Comparison of ENCODE assay signal across 18 mouse cellular contexts in genomic region chr19:34222805-34223204, GRCm38 (mm10). TPM values are rescaled to one million over a fixed set of nuclear protein-coding genes. Genes with fewer than 3 reads are reported as not detected.
"Had no signal": no experiment of that assay in that cellular context is flagged by ENCODE, and none has a peak within 500 bp of the region (broad histone marks: within the 10 kb centered on the region; RNA-seq: fewer than 3 reads in every experiment).

No protein-coding gene starts in this region.

- H3K9me3 ChIP-seq: neural tube, embryonic 12.5 days; neural tube, embryonic 13.5 days; neural tube, embryonic 15.5 days; stomach, embryonic 15.5 days had no signal

- H3K36me3 ChIP-seq: neural tube, embryonic 12.5 days; neural tube, embryonic 13.5 days; stomach, embryonic 15.5 days had no signal

- H3K4me2 ChIP-seq: neural tube, embryonic 12.5 days; neural tube, embryonic 13.5 days; neural tube, embryonic 15.5 days; stomach, embryonic 15.5 days had no signal

- H3K27me3 ChIP-seq: neural tube, embryonic 12.5 days; neural tube, embryonic 13.5 days; neural tube, embryonic 15.5 days; stomach, embryonic 15.5 days had no signal

- H3K9ac ChIP-seq: neural tube, embryonic 12.5 days; neural tube, embryonic 13.5 days; neural tube, embryonic 15.5 days; stomach, embryonic 15.5 days had no signal

- H3K27ac ChIP-seq: neural tube, embryonic 12.5 days; neural tube, embryonic 13.5 days; neural tube, embryonic 15.5 days; stomach, embryonic 15.5 days; stomach, postnatal 0 days had no signal

- H3K4me1 ChIP-seq: neural tube, embryonic 12.5 days; neural tube, embryonic 13.5 days; neural tube, embryonic 15.5 days; stomach, embryonic 15.5 days had no signal

- DNase-seq: retina, postnatal 1 day; right cerebral cortex, postnatal 14 days; right cerebral cortex, postnatal 25 days; right cerebral cortex, postnatal 4 days; spleen, adult 18-20 months; thymus, adult 18-20 months; thymus, adult 2 months; thymus, postnatal 14 days; thymus, postnatal 25 days; thymus, postnatal 36 days; thymus, postnatal 4 days had no signal

- H3K4me3 ChIP-seq: neural tube, embryonic 12.5 days; neural tube, embryonic 13.5 days; neural tube, embryonic 15.5 days; stomach, embryonic 15.5 days had no signal

RNA-seq across cellular contexts. Expression of gene Ankrd22, which starts 57.0 kb away (rescaled TPM):
- polyA plus RNA-seq: neural tube, embryonic 13.5 days; neural tube, embryonic 14.5 days; neural tube, embryonic 15.5 days; small intestine, adult 2 months had no signal
